Mouse (Mus musculus): ENCODE results near the gene A730061H03Rik. TPM values are rescaled to one million over a fixed set of nuclear protein-coding genes. Genes with fewer than 3 reads are reported as not detected.

A730061H03Rik gene
- total RNA-seq, 1 experiment from 2014 or later, result 9.1 TPM

DNA sequence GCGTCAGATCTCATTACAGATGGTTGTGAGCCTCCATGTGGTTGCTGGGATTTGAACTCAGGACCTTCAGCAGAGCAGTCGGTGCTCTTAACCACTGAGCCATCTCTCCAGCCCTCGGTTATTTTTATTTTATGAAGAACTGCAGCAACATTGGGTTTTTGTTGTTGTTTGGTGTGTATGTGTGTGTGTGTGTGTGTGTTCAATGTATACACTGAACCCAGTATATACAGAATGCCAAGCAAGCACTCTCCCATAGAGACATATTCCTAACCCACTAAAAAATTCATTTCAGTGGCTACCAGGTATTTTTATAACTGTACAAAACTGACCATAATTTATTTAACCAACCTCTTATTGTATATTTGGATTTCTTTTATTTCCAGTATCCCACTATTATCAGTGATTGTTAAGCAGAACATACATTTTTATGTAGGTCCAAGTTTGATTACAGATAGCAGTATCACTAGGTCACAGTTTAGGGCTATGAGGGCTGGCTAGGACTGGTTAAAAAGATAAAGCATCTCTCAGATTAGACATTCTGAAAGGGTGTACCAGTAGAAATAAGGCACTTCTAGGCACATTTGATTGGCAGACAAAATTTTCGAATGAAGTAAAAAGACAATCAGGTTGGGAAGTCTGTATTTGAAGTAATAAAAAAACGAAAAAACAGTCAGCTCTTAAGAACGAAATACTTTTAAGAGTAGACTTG lies 1.3 kb downstream of the A730061H03Rik start:
- no peak for ATAC-seq (ENCODE audit: extremely low read depth, insufficient number of reproducible peaks, low FRiP score, poor library complexity, severe bottlenecking)

DNA sequence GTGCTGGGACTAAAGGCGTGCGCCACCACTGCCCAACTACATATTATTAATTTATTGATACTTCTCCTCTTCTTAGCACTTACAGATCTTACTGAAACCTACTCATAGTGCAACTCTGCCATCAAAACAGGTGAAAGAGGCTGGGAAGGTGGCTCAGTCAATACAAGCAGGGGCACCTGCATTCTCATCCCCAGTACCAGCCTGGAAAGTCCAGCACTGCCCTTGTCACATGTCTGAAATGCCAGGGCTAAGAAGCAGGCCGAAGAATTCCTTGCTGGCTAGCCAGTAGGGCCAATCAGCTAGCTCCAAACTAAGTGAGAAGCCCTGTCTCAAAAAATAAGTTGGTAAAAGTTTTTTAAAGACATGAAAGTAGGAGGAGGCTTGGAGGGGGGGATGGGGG lies 2.6 kb downstream of the A730061H03Rik start:
- no peak for ATAC-seq (ENCODE audit: extremely low read depth, insufficient number of reproducible peaks, low FRiP score, poor library complexity, severe bottlenecking)

DNA sequence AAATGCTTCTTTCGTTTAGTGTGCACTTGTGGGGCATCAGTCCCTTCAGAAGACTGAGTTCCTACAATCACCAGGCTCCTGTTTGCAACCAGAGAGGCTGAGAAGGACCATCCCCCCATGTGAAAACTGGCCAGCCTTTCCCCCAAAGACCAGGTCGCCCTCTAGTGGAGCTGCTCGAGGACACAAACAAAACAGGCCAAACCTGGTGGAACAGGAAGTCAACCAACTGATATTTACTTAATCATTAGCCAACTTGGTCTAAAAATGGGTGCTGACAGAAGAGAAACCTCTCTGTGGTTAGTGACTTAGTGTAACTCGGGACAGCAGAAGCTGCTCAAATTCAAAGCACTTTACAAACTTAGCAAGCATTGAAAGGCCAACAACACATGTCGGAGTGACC lies 3.2 kb downstream of the A730061H03Rik start:
- ATAC-seq (ENCODE audit: extremely low read depth, insufficient number of reproducible peaks, low FRiP score, poor library complexity, severe bottlenecking), result peak; percentile 43

DNA sequence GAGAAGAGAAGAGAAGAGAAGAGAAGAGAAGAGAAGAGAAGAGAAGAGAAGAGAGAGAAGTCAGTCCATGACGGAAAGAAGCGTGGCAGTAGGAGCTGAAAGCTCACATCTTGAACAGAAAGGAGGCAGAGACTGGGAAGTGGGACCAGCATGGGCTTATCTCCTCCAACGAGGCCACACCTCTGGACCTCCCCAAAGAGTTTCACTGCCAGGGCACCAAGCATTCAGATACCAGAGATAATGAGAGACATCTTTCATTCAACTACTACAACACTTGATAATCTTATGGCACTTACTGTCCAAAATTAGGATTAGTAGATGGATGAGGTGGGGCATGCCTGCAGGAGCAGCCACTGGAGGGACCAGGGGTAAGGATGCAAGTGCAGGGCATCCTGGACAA lies 4.4 kb downstream of the A730061H03Rik start:
- ATAC-seq (ENCODE audit: extremely low read depth, insufficient number of reproducible peaks, low FRiP score, poor library complexity, severe bottlenecking), result no peak

DNA sequence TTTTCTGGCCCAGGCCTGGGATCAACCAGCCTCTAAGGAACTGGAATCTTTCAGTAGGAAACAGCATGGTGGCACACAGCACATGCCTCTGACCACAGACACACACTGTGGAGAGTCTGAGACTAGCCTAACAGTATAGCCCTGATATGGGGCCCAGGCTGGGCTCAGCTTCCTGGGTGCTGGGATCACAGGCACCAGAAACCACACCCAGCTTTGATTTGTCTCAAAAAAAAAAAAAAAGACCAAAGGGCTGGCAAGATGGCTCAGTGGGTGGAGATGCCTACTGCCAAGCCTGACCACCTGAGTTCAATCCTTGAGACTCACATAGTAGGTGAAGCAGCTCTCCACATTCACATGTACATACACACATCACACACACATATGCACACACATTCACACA lies 5.6 kb downstream of the A730061H03Rik start:
- ATAC-seq (ENCODE audit: extremely low read depth, insufficient number of reproducible peaks, low FRiP score, poor library complexity, severe bottlenecking), result no peak

DNA sequence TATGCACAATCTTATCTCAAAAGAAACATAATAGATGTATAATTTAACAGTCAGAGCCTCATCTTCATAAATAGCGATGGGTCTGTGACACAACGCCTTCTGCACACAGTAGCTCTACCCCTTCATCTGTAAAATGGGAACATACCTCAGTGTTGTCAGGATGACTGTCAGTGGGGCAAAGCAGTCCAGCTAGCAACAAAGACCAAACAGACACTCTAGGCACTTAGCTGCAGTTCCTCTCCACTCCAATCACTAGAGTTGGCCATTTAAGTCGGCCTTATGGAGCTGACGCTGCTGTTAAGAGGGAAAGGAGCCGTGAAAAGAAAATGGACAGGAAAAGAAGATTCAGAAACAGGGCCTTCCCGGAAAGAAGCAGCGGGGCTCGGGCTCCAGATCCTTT lies 8.4 kb downstream of the A730061H03Rik start:
- no peak for ATAC-seq (ENCODE audit: extremely low read depth, insufficient number of reproducible peaks, low FRiP score, poor library complexity, severe bottlenecking)

DNA sequence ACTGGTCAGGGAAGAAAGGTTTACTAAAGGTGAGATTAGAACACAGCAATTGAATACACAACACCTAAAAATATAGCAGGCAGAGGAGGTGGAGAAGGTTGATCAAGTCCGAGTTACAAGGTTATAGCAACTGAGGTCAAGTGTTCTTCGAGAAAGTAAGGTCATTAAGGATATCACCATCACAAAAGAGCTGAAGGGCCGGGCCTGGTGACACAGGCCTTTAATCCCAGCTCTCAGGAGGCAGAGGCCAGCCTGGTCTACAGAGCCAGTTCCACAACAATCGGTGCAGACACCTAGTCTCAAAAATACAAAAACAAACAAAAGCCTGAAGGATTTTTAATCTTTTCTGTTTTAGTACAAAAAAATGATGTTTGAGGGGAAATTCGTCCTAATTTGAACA lies 8.9 kb downstream of the A730061H03Rik start:
- no peak for ATAC-seq (ENCODE audit: extremely low read depth, insufficient number of reproducible peaks, low FRiP score, poor library complexity, severe bottlenecking)

DNA sequence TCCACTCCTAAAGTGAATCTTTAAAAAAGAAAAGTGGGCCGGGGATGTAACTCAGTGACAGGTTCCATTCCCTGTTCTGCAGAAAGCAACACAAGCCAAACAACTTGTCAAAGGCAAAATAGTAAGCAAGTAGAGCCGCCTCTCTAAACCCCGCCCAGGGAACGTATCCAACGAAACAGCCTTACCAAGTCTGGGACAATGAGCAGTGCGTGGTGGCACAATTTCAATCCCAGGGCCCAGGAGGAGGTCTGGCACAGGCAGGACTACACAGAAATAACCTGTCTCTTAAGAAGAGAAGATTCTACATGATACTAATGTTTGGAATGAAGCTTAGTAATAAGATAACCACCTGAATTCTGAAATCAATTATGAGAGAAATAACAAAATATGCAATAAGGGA lies 10.0 kb downstream of the A730061H03Rik start:
- ATAC-seq (ENCODE audit: extremely low read depth, insufficient number of reproducible peaks, low FRiP score, poor library complexity, severe bottlenecking), result no peak

DNA sequence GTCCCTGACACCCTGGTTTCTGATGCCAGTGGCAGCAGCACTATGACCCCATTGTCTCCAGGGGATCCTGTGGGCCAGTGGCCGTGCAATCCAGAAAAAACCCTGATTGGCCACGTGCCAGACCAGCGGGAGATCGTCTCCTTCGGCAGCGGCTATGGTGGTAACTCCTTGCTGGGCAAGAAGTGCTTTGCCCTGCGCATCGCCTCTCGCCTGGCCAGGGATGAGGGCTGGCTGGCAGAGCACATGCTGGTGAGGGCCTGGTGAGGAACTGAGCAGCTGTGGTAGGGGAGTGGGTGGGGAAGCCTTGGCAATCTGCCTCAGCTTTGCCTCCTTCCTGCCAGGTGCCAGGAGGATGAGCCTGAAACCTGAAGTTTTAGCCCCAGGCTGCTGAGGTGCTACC lies 15.9 kb downstream of the A730061H03Rik start:
- no peak for ATAC-seq (ENCODE audit: extremely low read depth, insufficient number of reproducible peaks, low FRiP score, poor library complexity, severe bottlenecking)

DNA sequence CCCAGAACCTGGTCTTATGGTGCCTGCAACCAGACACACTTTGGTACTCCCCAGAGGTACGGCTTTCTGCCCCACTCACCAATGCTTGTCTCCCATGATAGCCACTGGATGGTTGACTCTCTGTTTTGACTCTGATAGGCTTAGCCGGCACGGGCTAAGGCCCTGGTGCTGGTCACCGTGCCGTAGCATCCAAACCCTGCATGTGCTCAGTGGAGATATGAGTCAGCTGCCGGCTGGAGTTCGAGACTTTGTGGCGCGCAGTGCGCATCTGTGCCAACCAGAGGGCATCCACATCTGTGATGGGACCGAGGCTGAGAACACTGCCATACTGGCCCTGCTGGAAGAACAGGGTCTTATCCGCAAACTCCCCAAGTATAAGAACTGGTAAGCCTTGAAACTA lies 17.9 kb downstream of the A730061H03Rik start:
- ATAC-seq (ENCODE audit: extremely low read depth, insufficient number of reproducible peaks, low FRiP score, poor library complexity, severe bottlenecking), result no peak

DNA sequence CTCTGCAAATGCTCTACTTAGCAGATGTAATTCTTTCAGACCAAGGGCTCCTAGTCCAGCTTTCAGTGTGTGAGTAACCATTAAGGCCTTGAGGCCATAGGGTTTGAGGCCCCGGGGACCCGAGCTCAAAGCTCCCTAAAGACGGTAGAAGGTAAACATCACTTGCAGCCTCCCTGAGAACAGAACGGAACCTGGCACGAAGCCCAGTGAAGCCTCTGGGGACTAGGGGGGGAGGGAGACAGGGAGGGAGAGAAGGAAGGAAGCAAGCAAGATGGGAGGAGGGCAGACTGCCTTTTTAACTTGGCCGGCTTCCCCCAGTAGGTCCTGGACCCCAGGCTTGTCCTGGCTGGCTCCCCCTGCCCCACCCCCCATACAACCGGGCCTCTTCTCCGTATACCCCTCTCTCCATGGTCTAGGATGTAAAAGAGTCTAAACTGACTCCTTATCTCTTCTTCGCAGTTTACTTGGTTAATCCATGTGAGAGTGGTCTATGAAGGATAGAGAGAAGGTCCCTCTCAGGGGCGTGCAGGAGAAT lies 19.4 kb downstream of the A730061H03Rik start:
- ATAC-seq (ENCODE audit: extremely low read depth, insufficient number of reproducible peaks, low FRiP score, poor library complexity, severe bottlenecking), result peak; percentile 7; the same call in 1 of the 2 replicates

DNA sequence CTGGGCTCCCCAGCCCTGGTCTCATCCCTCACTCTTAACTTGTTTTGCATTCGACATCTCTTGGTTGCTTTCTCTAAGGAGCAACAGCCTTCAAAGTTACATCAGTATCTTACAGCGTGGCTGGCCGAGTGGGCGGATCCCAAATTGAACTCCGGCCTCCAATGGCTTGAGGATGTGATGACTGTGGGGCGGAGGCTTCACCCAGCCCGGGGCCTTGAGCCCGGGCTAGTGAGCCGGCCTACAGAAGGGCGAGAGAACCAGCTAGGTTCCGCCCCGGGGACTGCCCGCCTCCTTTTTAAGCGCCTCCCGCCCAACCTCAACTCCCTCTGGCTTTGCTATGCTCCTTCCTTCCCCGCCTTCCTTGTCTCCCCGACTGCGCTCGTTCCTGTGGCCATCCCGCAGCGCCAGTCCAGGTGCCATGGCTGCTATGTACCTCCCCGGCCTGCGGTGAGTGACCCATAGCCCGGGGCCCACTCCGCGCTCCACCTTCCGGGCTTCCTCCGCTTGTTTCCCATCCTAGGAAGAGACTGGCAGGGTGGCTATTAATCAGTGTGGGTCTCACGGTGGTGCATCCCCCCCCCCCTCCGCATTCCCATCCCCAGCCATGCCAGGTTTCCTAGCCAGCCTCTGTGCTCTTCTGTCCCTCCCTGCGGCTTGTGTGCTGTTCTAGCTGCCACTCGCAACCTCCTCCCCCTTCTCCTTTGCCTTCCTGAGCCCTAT lies 20.0 kb downstream of the A730061H03Rik start, which contains the start of gene Pck2:
Gene Pck2, plus strand, starts transcription at position 200 of the 720 bp plus-strand sequence.
- peak; percentile 91 for ATAC-seq (ENCODE audit: extremely low read depth, insufficient number of reproducible peaks, low FRiP score, poor library complexity, severe bottlenecking)

DNA sequence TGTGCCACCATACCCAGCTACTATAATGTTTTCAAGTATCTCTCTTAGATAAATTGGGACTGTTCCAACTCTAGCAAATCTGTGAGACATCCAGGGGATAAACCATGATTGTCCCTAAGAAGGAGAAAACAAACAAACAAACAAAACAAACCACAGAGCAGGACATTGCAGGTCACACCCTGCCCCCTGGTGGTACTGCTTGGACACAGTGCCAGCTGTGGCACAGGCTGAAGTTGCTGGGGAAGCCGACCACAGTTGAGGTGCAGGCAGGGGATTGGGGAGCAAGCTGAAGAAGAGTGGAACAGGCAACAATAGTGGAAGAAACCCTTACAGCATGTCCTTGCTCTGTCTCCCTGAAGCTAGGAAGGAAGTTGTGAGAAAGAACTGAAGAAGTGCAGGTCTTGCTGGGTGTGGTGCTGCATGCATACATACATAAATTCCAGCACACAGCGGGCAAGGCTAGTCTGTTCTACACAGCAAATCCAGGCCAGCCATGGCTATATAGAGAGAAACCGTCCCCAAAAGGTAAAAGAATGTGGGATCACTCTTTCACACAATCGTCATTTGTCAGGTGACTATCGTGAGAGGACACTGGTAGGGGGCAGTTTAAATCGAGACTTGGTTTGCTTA lies 24.0 kb downstream of the A730061H03Rik start:
- ATAC-seq (ENCODE audit: extremely low read depth, insufficient number of reproducible peaks, low FRiP score, poor library complexity, severe bottlenecking), result no peak

DNA sequence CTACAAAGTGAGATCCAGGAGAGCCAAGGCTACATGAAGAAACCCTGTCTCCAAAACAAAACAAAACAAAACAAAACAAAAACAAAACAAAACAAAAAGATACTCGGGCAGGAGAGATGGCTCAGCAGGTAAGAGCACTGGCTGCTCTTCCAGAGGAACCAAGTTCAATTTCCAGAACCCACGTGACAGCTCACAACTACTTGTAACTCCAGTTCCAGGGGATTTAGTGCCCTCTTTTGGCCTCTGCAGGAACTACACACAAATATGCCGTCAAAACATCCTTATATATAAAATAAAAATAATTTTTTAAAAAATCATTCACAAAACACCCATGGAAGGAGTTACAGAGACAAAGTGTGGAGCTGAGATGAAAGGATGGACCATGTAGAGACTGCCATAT lies 32.3 kb downstream of the A730061H03Rik start:
- peak; percentile 55; the same call in 1 of the 2 replicates for ATAC-seq (ENCODE audit: extremely low read depth, insufficient number of reproducible peaks, low FRiP score, poor library complexity, severe bottlenecking)

DNA sequence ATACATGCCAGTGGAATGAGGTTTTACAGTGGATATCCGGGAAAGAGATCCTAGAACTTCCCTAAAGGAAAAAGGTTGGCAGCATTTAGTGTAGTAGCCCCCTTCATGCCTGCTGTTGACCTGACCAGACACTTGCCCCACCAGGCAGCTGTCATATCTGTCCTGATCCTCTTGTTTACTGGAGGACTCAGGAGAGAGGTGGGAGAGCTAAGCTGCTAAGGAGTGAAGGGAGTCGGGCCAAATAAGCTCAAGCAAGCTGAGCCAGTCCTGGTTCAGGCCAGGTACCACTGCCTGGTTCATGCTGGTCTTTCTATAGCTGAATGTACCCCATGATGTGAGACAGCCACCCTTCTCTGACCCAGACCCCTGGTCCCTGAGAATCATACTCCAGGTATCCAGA lies 33.5 kb downstream of the A730061H03Rik start:
- no peak for ATAC-seq (ENCODE audit: extremely low read depth, insufficient number of reproducible peaks, low FRiP score, poor library complexity, severe bottlenecking)

DNA sequence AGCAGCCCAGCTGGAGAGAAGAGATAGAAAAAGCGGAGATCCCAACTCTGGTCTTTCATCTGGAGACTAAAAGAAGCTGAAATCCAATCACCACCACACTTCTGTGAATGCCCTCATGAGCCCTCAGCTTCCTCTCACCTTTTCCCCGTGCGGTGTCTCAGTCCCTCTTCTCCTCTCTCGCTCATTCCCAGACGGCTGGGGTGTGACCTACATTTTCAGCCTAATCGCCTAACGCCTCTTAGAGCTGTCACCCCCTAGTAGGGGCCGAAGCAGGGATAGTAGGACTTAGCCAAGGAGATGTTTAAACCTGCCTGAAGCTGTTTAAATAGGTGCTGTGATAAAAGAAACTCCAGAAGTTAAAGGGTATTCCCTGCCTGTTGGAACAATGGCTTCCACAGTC lies 35.4 kb downstream of the A730061H03Rik start, which contains the start of gene Nrl:
Gene Nrl, minus strand, starts transcription at position 197 of the 400 bp plus-strand sequence.
- no peak for ATAC-seq (ENCODE audit: extremely low read depth, insufficient number of reproducible peaks, low FRiP score, poor library complexity, severe bottlenecking)

DNA sequence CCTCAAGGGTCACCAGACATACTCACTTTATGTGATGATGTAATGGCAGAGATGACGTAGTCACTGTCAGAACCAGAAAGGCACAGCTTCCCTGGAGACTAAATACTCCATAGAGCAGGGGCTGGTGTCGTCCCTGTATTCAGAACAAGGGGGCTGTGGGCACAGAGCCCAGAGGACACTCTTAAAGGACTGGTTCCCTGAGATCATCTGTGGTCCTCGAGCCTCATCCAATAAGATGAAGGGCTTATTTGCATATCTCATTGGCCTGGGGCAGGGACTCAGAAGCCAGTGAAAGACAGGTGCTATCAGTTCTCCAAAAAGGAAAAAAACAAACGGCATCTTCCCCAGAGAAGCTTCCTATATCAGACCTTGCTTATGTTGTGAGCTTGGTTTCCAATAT lies 36.1 kb downstream of the A730061H03Rik start:
- ATAC-seq (ENCODE audit: extremely low read depth, insufficient number of reproducible peaks, low FRiP score, poor library complexity, severe bottlenecking), result no peak

DNA sequence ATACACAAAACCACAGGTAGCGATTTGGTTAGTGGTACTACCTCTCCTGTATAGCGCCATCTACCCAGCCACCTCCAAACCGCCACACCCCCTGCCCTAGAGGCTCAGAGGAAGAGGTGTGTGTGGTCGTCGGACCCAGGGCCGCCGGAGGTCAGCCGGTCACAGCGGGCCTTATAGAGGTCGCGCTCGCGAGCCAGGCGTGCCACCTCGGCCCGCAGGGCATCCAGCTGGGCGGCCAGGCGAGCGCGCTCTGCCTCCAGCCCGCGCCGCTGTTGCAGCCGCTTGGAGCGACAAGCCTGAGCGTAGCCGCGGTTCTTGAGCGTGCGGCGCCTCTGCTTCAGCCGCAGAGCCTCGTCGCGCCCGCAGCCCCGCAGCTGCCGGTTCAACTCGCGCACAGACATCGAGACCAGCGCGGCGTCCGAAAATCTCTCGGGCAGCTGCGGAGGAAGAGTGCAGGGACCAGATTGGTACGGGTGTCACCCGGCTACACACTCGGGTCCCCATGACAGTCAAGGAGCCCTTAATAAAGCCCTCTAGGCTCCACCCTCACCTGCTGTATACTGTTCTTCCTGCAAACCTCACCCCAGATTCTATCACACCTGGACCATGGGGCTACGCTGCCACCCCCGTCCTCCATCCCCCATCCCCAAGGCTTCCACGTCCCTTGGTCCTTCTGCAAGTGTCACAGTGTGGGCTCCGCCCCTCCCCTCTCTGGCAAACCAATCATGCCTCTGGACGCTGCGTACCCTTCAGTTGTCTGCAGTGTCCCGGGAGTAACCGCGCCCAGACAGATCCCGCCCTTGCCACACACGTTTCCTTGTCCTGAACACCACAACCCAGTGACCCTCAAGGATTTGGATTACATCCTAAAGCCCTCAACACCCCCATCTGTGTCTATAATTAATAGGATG lies 39.5 kb downstream of the A730061H03Rik start:
- ATAC-seq (ENCODE audit: extremely low read depth, insufficient number of reproducible peaks, low FRiP score, poor library complexity, severe bottlenecking), result no peak

DNA sequence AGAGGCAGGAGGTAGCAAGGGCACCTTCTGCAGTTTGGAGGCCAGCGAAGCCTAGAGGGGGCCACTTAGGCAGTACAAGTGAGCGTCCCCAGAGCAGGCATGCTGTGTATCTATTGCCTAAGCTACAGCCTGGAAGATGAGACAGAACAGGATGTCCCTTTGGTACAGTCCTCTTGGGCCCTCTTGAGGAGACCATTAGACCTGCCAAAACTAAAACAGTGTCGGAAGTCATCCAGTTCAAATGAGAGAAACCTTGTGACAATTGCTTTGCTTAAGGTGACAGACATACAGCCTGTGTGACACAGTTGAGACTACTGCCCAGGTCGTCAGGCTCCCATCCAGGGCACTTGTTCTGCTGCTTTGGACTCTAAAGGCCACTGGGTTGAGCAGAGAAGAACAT lies 40.6 kb downstream of the A730061H03Rik start:
- ATAC-seq (ENCODE audit: extremely low read depth, insufficient number of reproducible peaks, low FRiP score, poor library complexity, severe bottlenecking), result no peak

Data from neutrophil, adult 5-6 weeks (primary cell).